Mouse (Mus musculus) mesoderm, embryonic 11.5 days (tissue): ENCODE data around the gene C9.

Source experiments
- DNase-seq: peaks from one replicate; pipeline ENCODE4 v3.0.0-alpha.2; 2012; ENCODE audit warnings: low read depth, low spot score

The C9 gene

GRCm38 (mm10) chr15:6469384-6469783, 24.3 kb downstream of the C9 start:
- no peak for DNase-seq

DNA sequence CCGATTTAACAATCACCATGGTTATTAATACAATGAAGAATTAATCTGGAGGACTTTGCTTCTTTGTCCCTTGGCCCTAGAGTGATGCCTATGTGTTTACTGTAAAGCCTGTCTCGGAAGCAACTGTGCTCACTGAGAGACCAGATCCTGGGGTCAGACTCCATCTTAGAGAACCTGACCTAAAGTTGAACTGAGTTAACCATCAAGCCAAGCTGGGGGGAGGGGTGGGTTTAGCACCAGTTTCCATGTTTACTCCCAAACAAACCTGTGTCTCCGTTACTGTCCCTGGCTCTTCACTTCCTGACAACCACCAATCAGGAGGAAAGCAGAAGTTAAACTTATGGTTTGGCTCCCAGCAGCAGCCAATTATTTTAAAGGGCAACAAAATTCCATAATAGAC, 38.4 kb downstream of the C9 start:
- DNase-seq, result no peak

GRCm38 (mm10) chr15:6492386-6492785, 47.3 kb downstream of the C9 start:
- DNase-seq, result no peak

GRCm38 (mm10) chr15:6498396-6499070, 53.4 kb downstream of the C9 start:
- DNase-seq, result no peak

GRCm38 (mm10) chr15:6500787-6501186, 55.7 kb downstream of the C9 start:
- peak; percentile 13 for DNase-seq

- DNase-seq, result no peak
Measured at GRCm38 (mm10) chr15:6517525-6517924, 72.4 kb downstream of the C9 start.

GRCm38 (mm10) chr15:6519417-6520255, 74.5 kb downstream of the C9 start:
- DNase-seq, result no peak

- no peak for DNase-seq
Measured at GRCm38 (mm10) chr15:6520505-6521155, 75.5 kb downstream of the C9 start.

DNA sequence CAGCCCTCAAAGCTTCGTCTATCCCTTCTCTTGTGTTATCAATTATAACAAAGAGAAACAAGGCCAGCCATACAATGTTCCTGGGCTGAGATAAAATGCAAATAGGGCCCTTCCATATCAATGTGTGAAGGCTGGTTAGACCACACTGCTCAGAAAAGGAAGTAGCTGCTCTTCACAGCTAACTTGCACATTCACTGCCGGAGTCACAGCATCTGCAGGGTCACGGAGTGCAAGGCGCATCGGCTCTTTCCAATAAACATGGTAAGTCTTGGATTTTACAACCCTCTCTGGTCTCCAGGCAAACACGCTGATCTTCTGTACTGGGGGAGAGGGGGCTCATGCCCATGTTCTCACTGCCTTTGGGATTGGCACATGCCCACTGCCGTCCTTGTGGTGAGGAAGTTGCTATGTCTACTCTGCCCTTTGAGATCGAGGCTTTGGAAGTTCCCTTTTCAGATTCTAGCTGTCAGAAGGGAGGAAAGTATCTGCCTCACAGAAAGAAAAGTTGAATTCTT, 77.6 kb downstream of the C9 start, which contains the start of gene Fyb:
TSS of gene Fyb (plus strand) at position 201 of the 515 bp plus-strand sequence.
- no peak for DNase-seq

- no peak for DNase-seq
Measured at GRCm38 (mm10) chr15:6524801-6525200, 79.7 kb downstream of the C9 start.

- no peak for DNase-seq
Measured at GRCm38 (mm10) chr15:6525386-6525785, 80.3 kb downstream of the C9 start.

GRCm38 (mm10) chr15:6533858-6534343, 88.8 kb downstream of the C9 start:
- DNase-seq, result no peak

GRCm38 (mm10) chr15:6534592-6534991, 89.5 kb downstream of the C9 start:
- DNase-seq, result no peak

DNA sequence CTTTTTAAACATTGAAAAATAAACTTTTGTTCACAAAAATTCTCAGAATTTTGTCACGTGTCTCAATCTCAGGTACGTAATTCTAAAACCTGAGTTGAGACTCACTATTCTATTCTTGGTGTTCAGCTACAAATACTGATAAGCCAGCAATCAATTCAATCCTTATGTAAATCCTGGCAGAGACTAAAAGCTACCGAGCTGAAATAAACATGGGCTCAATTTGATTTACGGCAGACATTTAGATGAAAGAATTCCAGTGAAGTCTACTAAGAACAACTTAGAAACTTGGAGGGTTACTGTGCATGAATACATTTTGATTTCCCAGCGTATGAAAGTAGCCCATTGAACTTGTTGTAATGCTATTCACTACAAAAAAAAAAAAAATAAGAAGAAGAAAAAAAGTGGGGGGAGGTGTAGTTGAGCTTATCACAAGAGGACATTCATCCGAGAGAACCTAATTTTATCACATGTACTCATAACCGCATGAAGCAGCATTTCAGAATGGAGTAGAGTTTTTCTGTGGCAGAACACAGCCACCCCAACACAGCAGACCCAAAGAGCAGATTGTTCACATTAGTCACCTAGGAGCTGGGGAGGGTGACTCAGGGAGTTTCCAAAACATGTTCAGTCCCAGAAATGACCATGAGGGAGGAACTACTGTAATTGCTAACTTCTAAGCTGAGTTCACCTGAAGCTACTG, 94.7 kb downstream of the C9 start:
- no peak for DNase-seq
